8 mouse cellular contexts compared by ENCODE assay signal in genomic region chr3:68935498-68935897, GRCm38 (mm10).
DNase-seq lines count a peak whose midpoint lies in the region; ATAC-seq and TF ChIP-seq lines count a peak whose summit lies in the region.

No protein-coding gene starts in this region.

- DNase-seq in cerebellum, postnatal 10 days: peak; percentile 33 to 57
- no peak for DNase-seq in cerebellum, adult 18-20 months
- peak; percentile 23 for DNase-seq in lung, embryonic 14.5 days
- DNase-seq in lung, postnatal 14 days: no peak
- DNase-seq in testis, postnatal 14 days (ENCODE audit: low spot score): peak; percentile 14
- DNase-seq in gastrocnemius, adult 18-20 months (ENCODE audit: low spot score): no peak
- no peak for DNase-seq in cerebellum, adult 2 months

- H3K9me3 ChIP-seq in lung, embryonic 14.5 days (ENCODE audit: low read depth, low read length): no peaks in the 10 kb centered on the region

- WGBS in lung, embryonic 14.5 days: 96% methylated on average over 1 of the region's 1 CpGs
- WGBS in cerebellum, adult 2 months: 98% methylated on average over 1 of the region's 1 CpGs

- TF ChIP-seq CTCF in lung, embryonic 14.5 days (IDR thresholded peaks at IDR 0.05; ENCODE audit: low read depth): peak; percentile 63
- TF ChIP-seq CTCF in cortical plate, adult 2 months (IDR thresholded peaks at IDR 0.05; ENCODE audit: extremely low read depth, insufficient read depth, low read length): peak; percentile 24; the same call in 1 of the 2 replicates
- TF ChIP-seq CTCF in cerebellum, adult 2 months (IDR thresholded peaks at IDR 0.05; ENCODE audit: borderline replicate concordance, insufficient read depth, low read depth, low read length): no peak

- no peak overlapping the region for H3K27ac ChIP-seq in lung, embryonic 14.5 days (ENCODE audit: low read depth)
- H3K27ac ChIP-seq in cortical plate, adult 2 months (ENCODE audit: insufficient read depth, low read length): no peak overlapping the region
- no peak overlapping the region for H3K27ac ChIP-seq in cerebellum, adult 2 months (ENCODE audit: insufficient read depth, low read length)

- no peaks in the 10 kb centered on the region for H3K4me1 ChIP-seq in lung, embryonic 14.5 days (ENCODE audit: insufficient read depth)
- H3K4me1 ChIP-seq in cortical plate, adult 2 months (ENCODE audit: control insufficient read depth, insufficient read depth, low read length): 0 out of 2 replicates have a peak, but pooled peaks cover under 1% of the 10 kb centered on the region
- H3K4me1 ChIP-seq in cerebellum, adult 2 months (ENCODE audit: control insufficient read depth, insufficient read depth, low read length): no peaks in the 10 kb centered on the region

- no peak overlapping the region for H3K4me2 ChIP-seq in lung, embryonic 14.5 days

- no peaks in the 10 kb centered on the region for H3K27me3 ChIP-seq in lung, embryonic 14.5 days (ENCODE audit: insufficient read depth, low read length)
- no peaks in the 10 kb centered on the region for H3K27me3 ChIP-seq in cerebellum, adult 2 months (ENCODE audit: control insufficient read depth, insufficient read depth, low read length)

- H3K4me3 ChIP-seq in lung, embryonic 14.5 days (ENCODE audit: low read depth, low read length): no peak overlapping the region
- no peak overlapping the region for H3K4me3 ChIP-seq in cortical plate, adult 2 months (ENCODE audit: insufficient read depth, low read length)
- H3K4me3 ChIP-seq in cerebellum, adult 2 months (replicated peaks; ENCODE audit: insufficient read depth, low read depth, low read length): no peak overlapping the region

- no peak for TF ChIP-seq POLR2A in cortical plate, adult 2 months (IDR thresholded peaks at IDR 0.05; ENCODE audit: extremely low read depth, insufficient read depth, low read length)
- no peak for TF ChIP-seq POLR2A in cerebellum, adult 2 months (IDR thresholded peaks at IDR 0.05; ENCODE audit: borderline replicate concordance, insufficient read depth, low read length)

- peaks cover 12% of the 10 kb centered on the region; the same call in 1 of the 2 replicates for H3K36me3 ChIP-seq in lung, embryonic 14.5 days (ENCODE audit: insufficient read depth)

- no peak overlapping the region for H3K9ac ChIP-seq in lung, embryonic 14.5 days

- no peak for ATAC-seq in lung, embryonic 14.5 days (ENCODE audit: insufficient read depth)

Comparison
In these comparisons a context has a peak if more than half of its experiments do, and no peak if none do; other contexts are left out.
1. DNase-seq: peak in cerebellum, postnatal 10 days (2 of 2), lung, embryonic 14.5 days (single experiment) and testis, postnatal 14 days (single experiment); none in cerebellum, adult 18-20 months (0 of 2), lung, postnatal 14 days (single experiment), gastrocnemius, adult 18-20 months (single experiment) and cerebellum, adult 2 months (0 of 2).